Mouse (Mus musculus) adrenal gland, adult 2 months (tissue): Measurements from ENCODE around the gene Clmn. TPM values are rescaled to one million over a fixed set of nuclear protein-coding genes. Genes with fewer than 3 reads are reported as not detected.
A peak's percentile ranks its signal among the peaks of the same experiment; 100 is the strongest.

Experiments used
- DNase-seq: peaks from one replicate; pipeline ENCODE4 v3.0.0; 2021
- polyA plus RNA-seq: library from polyadenylated mRNA; depleted of rRNA; stranded (reverse); fragments of >200 nt; gene quantifications from 2 replicates; pipeline ENCODE4 v1.2.3, GENCODE M21; 2012
- total RNA-seq, 2 experiments: library from RNA; stranded (reverse); gene quantifications; 2 replicates each; pipeline ENCODE4 v1.2.3; 2021

Clmn gene
- total and polyA plus RNA-seq, 3 experiments, result 1.4 to 13.1 (median 9.3) TPM

DNA sequence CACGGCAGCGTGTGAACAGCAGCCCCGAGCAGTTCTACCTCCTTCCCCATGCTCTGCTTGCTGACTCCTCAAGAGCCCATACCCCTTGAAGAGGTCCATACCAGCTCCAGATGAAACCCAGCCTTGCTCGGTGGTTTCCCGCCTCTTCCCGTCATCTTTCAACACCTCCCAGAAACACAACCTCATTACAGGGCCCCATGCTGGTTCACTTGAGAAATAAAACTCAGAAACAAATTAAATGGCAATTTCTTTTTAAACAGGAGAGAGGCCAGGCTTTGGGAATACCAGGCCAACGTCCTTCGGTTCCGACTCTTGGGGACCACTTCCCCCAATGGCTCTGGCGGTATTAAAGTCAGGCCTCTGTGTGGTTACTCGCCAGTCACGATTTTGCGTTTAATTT lies 51.1 kb downstream of the Clmn start:
- no peak for DNase-seq

DNA sequence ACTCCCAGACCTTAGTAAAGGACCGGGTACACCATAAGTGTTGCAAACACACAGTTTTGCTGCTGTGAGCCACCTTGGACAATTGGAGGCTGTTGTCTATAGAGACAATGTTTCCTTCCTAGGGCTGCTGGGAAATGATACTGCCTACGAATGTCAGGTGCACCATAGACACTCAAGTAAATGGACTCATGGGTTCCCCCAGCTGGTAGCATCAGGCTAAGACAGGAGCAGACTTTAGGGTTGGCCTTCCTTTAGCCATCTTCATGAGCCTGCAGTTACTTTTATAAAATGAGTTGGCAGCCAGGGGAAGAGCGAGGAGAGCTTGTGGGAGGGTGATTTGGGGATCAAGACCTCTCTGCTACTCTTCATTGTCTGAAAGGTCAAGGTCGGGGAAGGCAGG lies 52.2 kb downstream of the Clmn start:
- DNase-seq, result no peak

DNA sequence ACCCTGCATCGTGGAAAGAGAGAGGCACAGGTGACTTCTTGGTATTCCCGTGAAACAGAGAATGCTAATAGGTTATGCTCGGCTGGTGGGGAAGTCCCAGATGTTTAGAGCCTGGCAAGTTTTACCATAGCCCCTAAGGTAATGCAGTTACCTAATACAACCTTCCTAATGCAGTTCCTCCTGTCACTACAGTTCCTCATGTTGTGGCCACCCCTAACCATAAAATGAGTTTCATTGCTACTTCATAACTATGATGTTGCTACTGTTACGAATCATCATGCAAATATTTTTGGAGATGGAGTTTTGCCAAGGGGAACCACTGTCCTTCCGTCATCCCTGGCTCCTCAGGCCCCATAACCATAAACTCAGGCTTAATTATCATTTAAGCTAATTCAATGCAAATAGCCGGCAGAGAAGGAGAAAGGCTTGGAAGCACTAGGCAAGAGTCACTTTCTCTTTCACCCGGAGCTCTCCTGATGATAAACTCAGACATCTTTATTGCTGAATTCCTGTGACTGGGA lies 53.9 kb downstream of the Clmn start:
- no peak for DNase-seq

DNA sequence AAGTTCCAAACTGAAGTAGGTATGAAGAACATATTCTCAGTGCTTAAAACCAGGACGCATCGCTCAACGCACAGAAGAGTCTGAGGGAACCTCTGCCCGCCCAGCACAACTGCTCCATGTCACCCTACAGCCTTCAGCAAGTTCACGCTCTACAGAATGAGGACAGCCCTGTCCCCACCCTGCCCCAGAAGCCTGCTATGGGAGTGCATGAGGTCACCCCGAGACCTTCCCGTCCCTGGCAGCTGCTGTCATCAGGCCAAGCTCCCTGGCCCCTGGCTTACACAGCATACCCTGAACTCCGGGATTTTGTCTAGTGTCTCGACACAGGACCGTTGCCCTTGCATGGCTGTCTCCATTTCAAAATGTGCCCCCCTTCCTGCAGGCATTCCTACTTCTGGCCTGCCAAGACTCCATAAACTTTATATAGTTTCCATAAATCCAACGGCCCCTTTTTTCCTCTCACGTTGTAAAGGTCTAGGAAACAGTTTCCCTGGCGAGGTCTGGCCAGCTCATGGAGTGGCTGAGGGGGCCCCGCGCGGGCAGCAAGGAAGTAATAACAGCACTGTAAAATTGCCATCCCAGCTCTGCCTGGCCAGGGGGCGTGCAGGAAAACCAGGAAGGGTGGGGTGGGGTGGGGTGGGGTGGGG lies 56.3 kb downstream of the Clmn start:
- DNase-seq, result peak; percentile 26

DNA sequence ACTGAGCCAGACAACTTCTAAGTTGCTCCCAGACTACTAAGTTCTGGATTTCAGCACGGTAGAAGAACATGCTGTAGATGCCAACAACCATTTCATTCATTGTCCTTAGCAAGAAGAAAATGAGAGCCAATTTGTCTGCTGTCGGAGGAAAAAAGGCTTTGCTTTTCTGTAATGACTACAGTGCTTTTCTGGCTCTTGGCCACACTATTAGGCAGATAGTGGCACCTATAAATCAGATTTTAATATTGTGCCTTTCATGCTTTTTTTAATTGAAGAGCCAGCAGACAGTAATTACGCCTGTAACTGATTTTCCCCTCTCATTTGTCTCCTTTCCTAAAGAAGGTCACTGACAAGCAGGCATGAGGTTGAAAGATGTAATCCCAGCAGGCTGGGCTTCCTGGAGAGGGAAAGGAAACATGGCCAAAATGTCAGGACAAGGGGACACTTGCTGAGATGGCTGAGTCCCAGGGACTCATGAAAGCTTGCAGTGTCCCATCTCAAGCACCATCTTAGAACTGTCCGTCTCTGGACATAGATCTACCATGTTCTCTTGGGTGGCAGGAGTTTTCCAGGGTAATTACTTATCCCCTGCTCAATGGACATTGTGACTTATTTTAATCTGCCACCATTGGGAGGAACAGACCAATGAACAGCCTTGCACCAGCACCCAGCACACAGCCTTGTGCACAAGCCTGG lies 58.0 kb downstream of the Clmn start:
- DNase-seq, result no peak

DNA sequence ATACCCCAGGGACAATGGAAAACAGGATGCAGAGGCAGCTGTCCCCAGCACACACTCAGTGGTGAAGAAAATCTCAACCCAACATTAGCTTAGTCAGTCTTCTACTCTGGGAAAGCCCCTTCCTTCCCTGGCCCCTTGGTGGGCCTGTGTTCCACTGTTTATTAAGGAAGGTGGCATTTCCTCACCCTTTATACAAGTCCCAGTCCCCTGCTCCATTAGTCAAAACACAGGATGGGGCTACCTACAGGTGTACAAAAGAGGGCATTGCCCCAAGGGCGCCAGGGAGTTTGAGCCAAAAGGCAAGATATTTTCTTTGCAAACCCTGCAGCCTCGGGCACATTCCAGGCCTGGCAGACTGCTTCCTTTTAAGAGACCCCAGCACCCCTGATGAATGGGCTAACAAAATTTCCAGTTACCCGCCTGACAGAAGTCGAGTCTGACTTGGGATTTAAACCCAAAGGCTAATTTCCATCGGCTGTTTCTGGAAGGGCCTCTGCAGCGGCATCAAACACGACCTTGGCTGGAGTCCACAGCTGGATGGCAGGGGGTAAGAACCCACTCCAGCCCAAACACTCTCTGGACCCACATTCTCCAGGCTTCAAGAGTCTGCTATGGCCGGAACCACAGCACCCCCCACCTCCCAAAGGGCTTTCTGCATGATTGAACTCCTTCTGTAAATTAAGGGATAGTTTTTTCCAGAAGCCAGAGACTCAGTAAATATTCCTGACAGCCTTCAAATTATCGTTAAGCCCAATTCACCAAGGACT lies 63.2 kb downstream of the Clmn start:
- peak; percentile 41 for DNase-seq

DNA sequence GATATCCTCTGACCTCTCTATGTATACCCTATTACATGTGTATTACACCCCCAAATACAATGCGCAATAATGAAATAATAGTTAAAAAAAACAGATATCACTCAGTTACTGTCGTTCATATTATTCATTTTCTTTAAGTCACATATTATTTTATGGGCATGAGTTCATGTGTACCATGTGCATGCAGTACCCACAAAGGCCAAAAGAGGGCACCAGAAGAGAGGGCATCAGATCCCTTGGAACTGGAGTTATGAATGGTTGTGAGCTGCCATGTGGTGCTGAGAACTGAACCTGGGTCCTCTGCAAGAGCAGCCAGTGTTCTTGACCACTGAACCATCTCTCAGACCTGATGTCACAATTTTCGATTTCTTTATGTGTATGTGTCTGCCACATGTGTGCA lies 65.5 kb downstream of the Clmn start:
- no peak for DNase-seq

DNA sequence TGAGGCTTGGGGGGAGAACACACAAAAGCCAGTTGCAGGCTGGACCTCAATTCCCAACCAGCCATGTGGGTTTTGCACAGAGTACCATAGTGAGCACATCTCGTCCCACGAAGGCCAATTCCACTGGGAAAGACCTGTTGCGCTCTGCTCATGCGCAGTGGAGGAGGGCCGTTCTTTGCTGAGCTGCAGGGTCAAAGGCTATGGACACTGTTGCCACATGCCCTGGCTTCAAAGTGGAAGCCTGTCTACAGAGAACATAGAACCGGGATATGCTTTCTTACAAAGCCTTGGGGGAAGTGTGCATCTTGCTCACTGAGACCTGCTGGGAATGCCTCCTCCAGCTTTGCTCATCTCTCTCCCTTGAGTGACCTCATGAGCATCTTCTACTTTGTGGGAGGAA lies 67.0 kb downstream of the Clmn start:
- no peak for DNase-seq

DNA sequence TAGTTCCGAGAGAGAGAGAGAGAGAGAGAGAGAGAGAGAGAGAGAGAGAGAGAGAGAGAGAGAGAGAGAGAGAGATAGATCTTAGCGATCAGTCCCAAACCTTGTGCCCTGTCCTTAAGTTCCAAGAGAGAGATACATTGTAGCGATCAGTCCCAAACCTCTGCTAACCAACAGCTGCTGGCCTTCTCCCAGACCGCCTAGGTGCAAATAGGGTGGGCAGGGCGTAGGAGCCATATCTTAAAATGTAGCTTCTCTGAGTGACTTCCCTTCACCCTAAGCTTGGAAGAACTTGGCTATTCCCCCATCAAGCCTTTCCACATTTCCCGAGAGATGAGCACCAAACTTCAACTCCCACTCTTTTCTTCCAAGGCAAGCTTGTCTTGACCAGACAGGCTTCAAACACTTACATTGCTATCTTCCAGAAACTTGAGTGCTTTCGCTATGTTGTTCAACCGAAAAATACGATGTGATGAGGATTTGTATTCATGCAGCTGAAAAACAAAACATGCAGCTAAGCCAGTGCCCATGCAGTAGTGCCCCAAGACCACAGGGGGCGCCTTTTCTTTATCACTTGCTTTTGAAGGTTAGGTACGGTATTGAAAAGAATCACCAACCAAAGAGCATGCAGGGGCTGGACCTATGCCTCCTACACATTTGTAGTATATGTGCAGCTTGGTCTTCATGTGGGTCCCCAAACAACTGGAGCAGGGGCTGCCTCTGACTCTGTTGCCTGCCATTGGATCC lies 68.1 kb downstream of the Clmn start:
- DNase-seq, result no peak

DNA sequence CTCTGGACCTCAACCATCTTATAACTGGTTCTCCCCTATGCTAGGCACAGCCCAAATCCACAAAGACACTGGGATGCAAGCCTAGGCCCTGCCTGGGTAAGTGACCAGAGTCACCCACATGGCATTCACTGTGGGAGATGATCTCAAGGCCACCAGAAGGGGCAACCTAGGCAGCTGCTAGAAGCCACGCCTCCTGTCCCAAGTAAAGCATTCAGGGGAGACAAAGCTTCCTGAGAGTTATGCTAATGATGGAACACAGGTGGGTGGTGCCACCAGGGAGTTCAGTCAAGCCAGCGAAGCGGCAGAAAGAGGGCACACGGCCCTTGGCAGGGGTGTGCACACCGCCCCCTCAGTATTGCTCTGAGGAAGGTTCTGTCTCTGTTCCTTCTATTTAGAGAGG lies 69.9 kb downstream of the Clmn start:
- DNase-seq, result no peak

DNA sequence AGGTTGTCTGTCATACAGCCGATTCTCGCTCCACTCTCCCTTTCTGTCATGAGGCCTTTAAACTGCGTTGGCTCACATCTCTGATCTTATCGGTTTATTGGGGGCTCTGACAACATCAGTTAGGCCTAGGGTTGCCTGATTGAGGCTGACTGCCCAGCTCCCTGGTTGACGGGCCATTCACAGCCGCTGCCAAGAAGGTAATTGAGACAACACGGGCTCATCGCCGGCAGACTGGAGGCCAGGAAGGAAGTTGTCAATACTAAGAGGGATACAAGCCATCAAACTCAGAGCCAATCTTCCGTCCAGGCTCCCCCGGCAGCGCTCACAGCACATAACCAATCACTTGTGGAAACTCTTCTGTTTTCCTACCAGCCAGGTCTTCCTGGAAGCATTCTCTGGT lies 71.4 kb downstream of the Clmn start:
- DNase-seq, result no peak

DNA sequence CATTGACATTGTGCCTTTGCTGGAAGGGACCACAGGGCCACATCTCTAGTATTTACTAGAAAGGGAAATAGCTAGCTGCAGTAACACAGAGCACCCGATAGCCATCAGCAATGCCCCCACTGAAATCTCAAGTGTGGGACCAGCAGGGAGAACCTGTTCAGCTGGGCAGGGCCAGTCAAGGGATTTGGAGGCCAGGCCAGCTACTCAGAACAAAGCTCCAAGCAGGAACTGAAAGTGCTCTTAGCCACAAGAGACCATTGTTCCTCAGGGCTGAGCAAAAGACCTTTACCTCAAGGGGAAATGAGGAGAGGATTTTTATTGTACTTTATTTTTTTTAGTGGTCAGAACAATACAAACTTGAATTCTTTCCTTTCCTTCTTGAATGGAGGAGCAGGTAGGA lies 87.3 kb downstream of the Clmn start:
- DNase-seq, result no peak

DNA sequence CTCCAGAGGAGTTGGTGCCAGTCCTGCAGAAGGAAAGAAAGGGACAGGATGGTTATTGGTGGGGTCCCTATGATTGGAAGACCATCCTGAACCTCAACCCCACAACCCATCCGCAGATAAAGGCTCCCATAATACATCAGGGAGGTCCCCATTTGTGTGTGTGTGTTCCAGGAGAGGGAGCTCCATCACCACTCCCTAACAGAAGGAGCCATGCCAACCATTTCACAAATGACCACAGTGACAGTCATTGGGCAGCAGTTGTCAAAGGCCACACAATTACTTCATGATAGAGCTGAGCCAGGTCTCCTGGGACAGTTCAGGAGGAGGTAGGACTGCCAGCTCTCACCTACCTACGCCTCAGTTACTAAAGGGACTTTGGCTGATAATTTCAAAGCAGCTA lies 92.9 kb downstream of the Clmn start:
- peak; percentile 59 for DNase-seq

DNA sequence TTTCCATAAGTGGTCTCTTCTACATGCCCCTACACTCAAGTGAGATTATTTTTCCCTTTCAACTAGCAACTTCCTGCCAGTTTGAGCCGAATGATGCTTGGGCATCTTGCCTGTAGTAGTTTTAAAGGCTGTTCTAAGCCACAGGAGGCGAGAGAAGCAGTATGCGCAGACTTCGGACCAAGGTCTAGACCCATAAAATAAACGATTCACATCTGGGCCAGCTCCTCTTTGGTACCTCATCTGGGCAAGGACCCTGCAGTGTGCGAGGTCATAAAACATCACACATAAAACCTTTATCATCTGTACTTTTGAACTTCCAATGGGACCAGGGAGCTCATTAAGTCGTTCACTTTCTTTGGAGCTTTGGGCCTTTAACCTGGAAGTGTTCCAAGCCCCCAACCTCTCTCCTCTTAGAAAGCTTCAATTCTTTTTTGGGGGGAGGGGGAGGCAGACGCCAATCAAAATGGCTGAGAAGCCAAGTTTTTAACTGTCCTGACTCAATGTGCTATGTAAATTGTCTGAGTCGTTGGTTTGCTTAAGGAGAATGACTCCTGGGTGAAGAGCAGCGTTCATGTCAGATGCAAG lies 95.6 kb downstream of the Clmn start:
- DNase-seq, result no peak

DNA sequence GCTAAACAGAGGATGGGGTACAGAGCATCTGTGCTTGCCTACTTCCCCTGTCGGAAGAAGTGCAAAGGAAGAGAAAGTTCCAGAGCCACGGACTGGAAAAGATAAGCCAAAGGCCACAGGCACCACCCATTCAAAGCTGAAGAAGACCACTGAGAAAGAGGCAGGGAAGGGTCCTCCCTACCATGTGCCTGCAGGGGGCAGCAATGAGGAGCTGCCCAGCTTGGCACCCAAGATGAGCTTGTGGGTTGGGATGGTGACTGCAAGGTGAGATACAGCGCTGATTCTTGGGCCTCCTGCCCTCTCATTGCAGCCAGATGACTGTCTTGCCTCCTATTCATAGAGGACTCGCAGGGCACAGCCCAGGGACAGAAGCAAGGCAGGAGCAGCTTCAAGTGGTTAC lies 97.7 kb downstream of the Clmn start:
- DNase-seq, result no peak

DNA sequence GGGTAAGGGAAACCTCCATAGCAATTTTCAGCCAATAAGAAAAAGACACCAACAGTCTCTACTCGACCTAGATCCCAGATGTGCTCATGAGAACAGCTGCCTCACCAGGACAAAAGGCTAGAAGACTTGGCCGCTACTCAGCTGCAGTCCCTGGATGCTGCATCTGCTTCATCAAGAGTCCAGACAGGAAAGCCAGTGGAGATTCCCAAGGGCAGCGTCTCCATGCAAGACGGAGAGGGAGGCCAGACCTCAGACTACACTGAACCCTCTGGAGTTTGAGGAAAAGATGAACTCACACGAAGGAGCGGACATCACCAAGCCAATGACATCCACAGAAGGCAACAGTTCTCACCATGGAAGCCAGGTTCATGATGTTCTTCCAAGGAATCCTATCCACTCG lies 99.1 kb downstream of the Clmn start:
- DNase-seq, result no peak

DNA sequence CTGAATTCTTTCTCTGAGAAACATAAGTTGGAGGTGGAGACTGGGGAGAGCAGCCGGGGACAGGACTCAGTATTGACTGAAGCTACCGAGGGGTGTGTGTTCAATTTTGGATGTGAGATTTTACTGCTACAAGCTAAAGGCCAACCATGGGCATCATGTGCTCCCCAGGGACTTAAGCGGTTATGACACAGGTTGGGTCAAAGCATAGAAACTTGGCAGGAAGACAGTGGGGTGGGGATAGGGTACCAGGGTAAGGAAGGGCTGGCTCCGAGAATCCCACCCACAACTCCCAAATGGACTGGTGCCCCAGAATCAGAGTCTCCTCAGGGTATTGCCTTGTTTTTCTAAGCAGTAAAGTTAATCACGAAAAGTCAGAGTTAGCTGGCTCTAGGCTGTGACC lies 99.8 kb downstream of the Clmn start:
- DNase-seq, result no peak

DNA sequence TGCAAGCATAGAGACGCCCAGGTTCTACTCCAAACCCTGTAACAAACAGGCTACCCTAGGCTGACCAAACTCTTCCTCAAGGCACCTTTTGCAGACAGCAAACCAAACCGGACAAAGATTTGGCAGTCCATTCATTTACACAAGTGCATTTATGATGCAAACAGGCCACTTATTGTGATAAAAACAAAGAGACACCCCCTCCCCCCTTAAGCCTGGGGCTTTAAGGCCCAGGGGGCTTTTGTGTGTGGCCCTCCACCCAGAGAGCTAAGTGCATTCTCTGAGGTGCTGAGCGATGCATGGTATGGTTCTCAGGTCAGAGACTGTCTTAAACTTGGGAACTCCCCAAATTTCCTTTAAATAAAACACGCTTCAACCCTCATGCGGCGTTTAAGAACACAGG lies 101.0 kb downstream of the Clmn start:
- no peak for DNase-seq

DNA sequence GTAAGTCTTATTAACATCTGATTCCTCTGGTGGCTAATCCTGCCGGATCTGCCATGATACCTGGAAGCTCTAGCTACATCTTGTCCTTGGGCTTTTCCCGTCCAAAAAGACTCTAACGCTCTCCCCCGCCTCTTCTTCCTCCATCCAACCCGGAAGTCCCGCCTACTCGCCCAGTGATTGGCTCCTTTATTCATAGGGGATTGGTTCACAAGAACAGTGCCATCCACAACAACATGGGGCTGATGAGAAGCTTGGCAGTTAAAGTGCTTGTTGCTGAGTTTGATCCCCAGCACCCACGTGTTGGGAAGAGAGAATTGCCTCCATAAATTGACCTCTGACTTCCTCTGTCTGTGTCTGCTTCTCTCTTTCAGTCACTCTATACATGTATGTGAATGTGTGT lies 103.5 kb downstream of the Clmn start:
- no peak for DNase-seq

DNA sequence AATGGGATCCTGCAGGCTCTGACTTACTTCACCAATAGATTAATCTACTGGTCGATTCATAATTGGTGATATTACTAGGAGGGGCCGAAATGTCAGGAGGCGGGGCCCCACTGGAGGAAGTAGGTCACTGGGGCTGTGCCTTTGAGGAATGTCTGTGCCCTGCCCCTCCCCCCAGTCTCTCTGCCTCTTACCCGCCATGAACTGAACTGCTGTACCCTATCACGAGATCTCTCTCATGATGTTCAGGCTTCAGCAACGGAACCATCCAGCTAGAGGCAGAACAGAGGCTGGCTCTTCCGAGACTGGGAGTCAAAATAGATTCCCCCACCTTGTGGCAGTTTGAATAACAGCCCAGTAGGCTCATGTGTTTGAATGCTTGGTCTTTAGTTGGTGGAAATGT lies 106.8 kb downstream of the Clmn start:
- DNase-seq, result no peak

DNA sequence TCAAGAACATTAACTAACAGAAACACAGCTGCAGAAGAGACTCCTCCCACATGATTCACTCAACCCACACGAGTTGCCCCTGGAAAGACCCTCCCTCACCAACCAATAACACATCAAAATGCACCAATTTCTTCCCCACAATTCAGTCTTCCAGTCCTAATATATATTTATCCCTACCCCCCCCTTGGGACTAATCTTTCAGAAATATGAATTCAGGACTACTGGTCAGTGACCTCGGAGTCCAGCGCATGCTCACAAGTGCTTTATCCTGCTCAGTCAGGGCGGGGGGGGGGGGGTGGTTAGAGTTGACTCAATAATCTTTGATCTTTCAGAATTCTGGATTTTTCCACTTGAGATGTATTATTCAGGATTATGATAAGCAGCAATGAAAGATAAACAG lies 111.2 kb downstream of the Clmn start:
- DNase-seq, result peak; percentile 59
